ENCODE assay signal across 12 mouse cellular contexts in genomic region chr17:17845187-17846027, GRCm38 (mm10). TPM values are rescaled to one million over a fixed set of nuclear protein-coding genes. Genes with fewer than 3 reads are reported as not detected.
A peak's percentile ranks its signal among the peaks of the same experiment; 100 is the strongest.
DNase-seq lines count a peak whose midpoint lies in the region; ATAC-seq and TF ChIP-seq lines count a peak whose summit lies in the region.
"Had no signal": no experiment of that assay in that cellular context is flagged by ENCODE, and none has a peak within 500 bp of the region (broad histone marks: within the 10 kb centered on the region; RNA-seq: fewer than 3 reads in every experiment).

No protein-coding gene starts in this region.

- H3K27me3 ChIP-seq in midbrain, postnatal 0 days (ENCODE audit: insufficient read depth, low read length) = no peaks in the 10 kb centered on the region
- H3K27me3 ChIP-seq in midbrain, embryonic 14.5 days (ENCODE audit: control insufficient read depth, insufficient read depth, low read length) = no peaks in the 10 kb centered on the region
- H3K27me3 ChIP-seq in Patski = no peaks in the 10 kb centered on the region

- ATAC-seq in midbrain, postnatal 0 days (ENCODE audit: low FRiP score) = no peak
- no peak for ATAC-seq in midbrain, embryonic 14.5 days (ENCODE audit: low FRiP score, low TSS enrichment)
- ATAC-seq in Patski = peak; percentile 56
- ATAC-seq in megakaryocyte, adult 5-6 weeks (ENCODE audit: poor library complexity, severe bottlenecking) = peak; percentile 74

- no peak overlapping the region for H3K4me2 ChIP-seq in midbrain, postnatal 0 days (ENCODE audit: low read depth, low read length, poor library complexity, severe bottlenecking)
- H3K4me2 ChIP-seq in midbrain, embryonic 14.5 days (ENCODE audit: low read length) = no peak overlapping the region
- H3K4me2 ChIP-seq: kidney, embryonic 15.5 days had no signal

- DNase-seq in gastrocnemius, adult 18-20 months (ENCODE audit: low spot score) = peak; percentile 53
- no peak for DNase-seq in gastrocnemius, adult 8-10 months (ENCODE audit: low spot score in 2 of 2)
- peak; percentile 19 for DNase-seq in midbrain, postnatal 0 days (ENCODE audit: low spot score)
- no peak for DNase-seq in midbrain, embryonic 14.5 days
- no peak for DNase-seq in Patski (ENCODE audit: low read depth, low spot score)
- DNase-seq in MN1 (ENCODE audit: low spot score) = no peak
- no peak for DNase-seq in neural tube, embryonic 10.5 days (ENCODE audit: extremely low spot score, low spot score)
- DNase-seq: gastrocnemius, postnatal 36 days had no signal

- CTCF ChIA-PET in Patski (lab: Charles Lee) = interaction anchor here (0.6 to 2.1 kb wide), 6 partner anchors 10 to 73 kb away, joined by 3 to 8 read pairs (median 4); partner anchors contain the start of genes Has1 and Spaca6

- in situ Hi-C loops in Patski (cut with MboI; ENCODE audit: low pct_unique_long_range_greater_than_20kb) = no loop called here

- POLR2A ChIA-PET in Patski (lab: Charles Lee) = interaction anchor here (0.6 to 0.7 kb wide), 2 partner anchors 9 to 15 kb away, joined by 3 read pairs; no protein-coding TSS in a partner anchor

- no peaks in the 10 kb centered on the region for H3K9me3 ChIP-seq in midbrain, postnatal 0 days (ENCODE audit: low read length)
- no peaks in the 10 kb centered on the region for H3K9me3 ChIP-seq in midbrain, embryonic 14.5 days (ENCODE audit: control insufficient read depth, low read length)
- H3K9me3 ChIP-seq: kidney, embryonic 15.5 days had no signal

- no peaks in the 10 kb centered on the region for H3K4me1 ChIP-seq in midbrain, postnatal 0 days (ENCODE audit: insufficient read depth, low read length)
- no peaks in the 10 kb centered on the region for H3K4me1 ChIP-seq in midbrain, embryonic 14.5 days (ENCODE audit: control insufficient read depth, insufficient read depth, low read length)

- H3K9ac ChIP-seq in midbrain, postnatal 0 days (replicated peaks; ENCODE audit: low read length, poor library complexity, severe bottlenecking) = no peak overlapping the region
- H3K9ac ChIP-seq in midbrain, embryonic 14.5 days (replicated peaks; ENCODE audit: low read length) = no peak overlapping the region
- H3K9ac ChIP-seq: kidney, embryonic 15.5 days had no signal

- no peak overlapping the region for H3K27ac ChIP-seq in midbrain, postnatal 0 days (ENCODE audit: low read depth, low read length)
- no peak overlapping the region for H3K27ac ChIP-seq in midbrain, embryonic 14.5 days (replicated peaks; ENCODE audit: low read depth, low read length)
- H3K27ac ChIP-seq: kidney, embryonic 15.5 days had no signal

- peaks cover 3% of the 10 kb centered on the region; the same call in 1 of the 2 replicates for H3K36me3 ChIP-seq in midbrain, postnatal 0 days (ENCODE audit: insufficient read depth, low read length)
- 0 out of 2 replicates have a peak, but pooled peaks cover 7% of the 10 kb centered on the region for H3K36me3 ChIP-seq in midbrain, embryonic 14.5 days (ENCODE audit: control insufficient read depth, insufficient read depth, low read length)

- peak; percentile 30; the same call in 1 of the 2 replicates for TF ChIP-seq CTCF in midbrain, postnatal 0 days (IDR thresholded peaks at IDR 0.05)
- TF ChIP-seq CTCF in Patski (IDR thresholded peaks at IDR 0.05) = no peak

- 75% methylated on average over 10 of the region's 10 CpGs for WGBS in midbrain, postnatal 0 days
- WGBS in midbrain, embryonic 14.5 days = 73% methylated on average over 10 of the region's 10 CpGs

- H3K4me3 ChIP-seq in midbrain, postnatal 0 days (ENCODE audit: low read depth, low read length) = no peak overlapping the region
- H3K4me3 ChIP-seq in midbrain, embryonic 14.5 days (replicated peaks; ENCODE audit: low read depth, low read length) = no peak overlapping the region
- H3K4me3 ChIP-seq: kidney, embryonic 15.5 days had no signal

RNA-seq across cellular contexts. Expression of gene Has1, which starts 9.6 kb away (rescaled TPM):
- under 1 TPM; 0.09 to 0.52 TPM for total RNA-seq in gastrocnemius, adult 18-20 months (2021)
- under 1 TPM in 3 of 4 experiments, not detected in 1; 0.12 to 0.18 (median 0.13) TPM for total RNA-seq in gastrocnemius, adult 8-10 months (2022)
- total RNA-seq in midbrain, postnatal 0 days (2014; rRNA removed) = 1.1 and 1.5 TPM in 2 replicates
- 0.81 and 0.91 TPM in 2 replicates for polyA plus RNA-seq in midbrain, postnatal 0 days (2015; fragmentation: Nextera tagmentation; extraction: Ambion mirVana)
- 0.78 and 1.2 TPM in 2 replicates for polyA plus RNA-seq in midbrain, embryonic 14.5 days (2014; fragmentation: Nextera tagmentation; extraction: Ambion mirVana)
- polyA plus RNA-seq in Patski (2021) = 0.27 TPM
- not detected in 2 replicates for total RNA-seq in megakaryocyte, adult 5-6 weeks (2015)
- total RNA-seq in megakaryocyte, adult 5-6 weeks (2017) = not detected in 2 replicates
- total RNA-seq: liver, adult 2 months had no signal
- polyA plus RNA-seq: liver, adult 2 months had no signal

RNA-seq across cellular contexts. Expression of gene Spaca6, which starts 18.4 kb away (rescaled TPM):
- total RNA-seq in gastrocnemius, adult 18-20 months (2021) = 1 to 10 TPM; 4.8 to 6.0 TPM
- 1 to 10 TPM; 4.5 to 5.4 (median 4.5) TPM for total RNA-seq in gastrocnemius, adult 8-10 months (2022)
- total RNA-seq in midbrain, postnatal 0 days (2014; rRNA removed) = 17.4 and 34.0 TPM in 2 replicates
- 14.1 and 16.2 TPM in 2 replicates for polyA plus RNA-seq in midbrain, postnatal 0 days (2015; fragmentation: Nextera tagmentation; extraction: Ambion mirVana)
- 18.5 and 20.0 TPM in 2 replicates for polyA plus RNA-seq in midbrain, embryonic 14.5 days (2014; fragmentation: Nextera tagmentation; extraction: Ambion mirVana)
- 34.8 TPM for polyA plus RNA-seq in Patski (2021)
- 7.5 and 10.1 TPM in 2 replicates for total RNA-seq in megakaryocyte, adult 5-6 weeks (2015)
- 1.9 TPM in 1 of 2 replicates, not detected in the other for total RNA-seq in megakaryocyte, adult 5-6 weeks (2017)

RNA-seq across cellular contexts. Expression of gene Fpr1, which starts 38.3 kb away (rescaled TPM):
- total RNA-seq in gastrocnemius, adult 18-20 months (2021) = not detected
- not detected for total RNA-seq in gastrocnemius, adult 8-10 months (2022)
- total RNA-seq in midbrain, postnatal 0 days (2014; rRNA removed) = 0.52 TPM in 1 of 2 replicates, not detected in the other
- polyA plus RNA-seq in midbrain, postnatal 0 days (2015; fragmentation: Nextera tagmentation; extraction: Ambion mirVana) = 0.22 TPM in 1 of 2 replicates, not detected in the other
- polyA plus RNA-seq in midbrain, embryonic 14.5 days (2014; fragmentation: Nextera tagmentation; extraction: Ambion mirVana) = not detected in 2 replicates
- polyA plus RNA-seq in Patski (2021) = 0.22 TPM
- total RNA-seq in megakaryocyte, adult 5-6 weeks (2015) = 65.4 and 74.3 TPM in 2 replicates
- total RNA-seq in megakaryocyte, adult 5-6 weeks (2017) = 53.9 and 57.5 TPM in 2 replicates
- total RNA-seq: gastrocnemius, postnatal 36 days had no signal

RNA-seq across cellular contexts. Expression of gene Fpr2, which starts 42.2 kb away (rescaled TPM):
- not detected for total RNA-seq in gastrocnemius, adult 18-20 months (2021)
- total RNA-seq in gastrocnemius, adult 8-10 months (2022) = not detected
- total RNA-seq in midbrain, postnatal 0 days (2014; rRNA removed) = 0.52 TPM in 1 of 2 replicates, not detected in the other
- polyA plus RNA-seq in midbrain, postnatal 0 days (2015; fragmentation: Nextera tagmentation; extraction: Ambion mirVana) = 0.31 and 0.74 TPM in 2 replicates
- not detected in 2 replicates for polyA plus RNA-seq in midbrain, embryonic 14.5 days (2014; fragmentation: Nextera tagmentation; extraction: Ambion mirVana)
- polyA plus RNA-seq in Patski (2021) = 0.45 TPM
- 335 and 343 TPM in 2 replicates for total RNA-seq in megakaryocyte, adult 5-6 weeks (2015)
- total RNA-seq in megakaryocyte, adult 5-6 weeks (2017) = 80.8 and 91.0 TPM in 2 replicates
- total RNA-seq: gastrocnemius, postnatal 36 days had no signal

RNA-seq across cellular contexts. Expression of gene Fpr3, which starts 42.2 kb away (rescaled TPM):
- not detected for total RNA-seq in gastrocnemius, adult 18-20 months (2021)
- not detected for total RNA-seq in gastrocnemius, adult 8-10 months (2022)
- total RNA-seq in midbrain, postnatal 0 days (2014; rRNA removed) = not detected in 2 replicates
- not detected in 2 replicates for polyA plus RNA-seq in midbrain, postnatal 0 days (2015; fragmentation: Nextera tagmentation; extraction: Ambion mirVana)
- polyA plus RNA-seq in midbrain, embryonic 14.5 days (2014; fragmentation: Nextera tagmentation; extraction: Ambion mirVana) = not detected in 2 replicates
- polyA plus RNA-seq in Patski (2021) = not detected
- not detected in 2 replicates for total RNA-seq in megakaryocyte, adult 5-6 weeks (2015)
- total RNA-seq in megakaryocyte, adult 5-6 weeks (2017) = not detected in 2 replicates
- total RNA-seq: gastrocnemius, postnatal 36 days; liver, adult 2 months had no signal
- polyA plus RNA-seq: kidney, embryonic 15.5 days; liver, adult 2 months; spleen, adult 2 months had no signal

Comparison
In these comparisons a context has a peak if more than half of its experiments do, and no peak if none do; other contexts are left out.
1. DNase-seq: peak in gastrocnemius, adult 18-20 months (single experiment) and midbrain, postnatal 0 days (single experiment); none in gastrocnemius, adult 8-10 months (0 of 2), midbrain, embryonic 14.5 days (single experiment), Patski (single experiment), MN1 (single experiment) and neural tube, embryonic 10.5 days (single experiment).
2. ATAC-seq: peak in Patski (single experiment) and megakaryocyte, adult 5-6 weeks (single experiment); none in midbrain, postnatal 0 days (single experiment) and midbrain, embryonic 14.5 days (single experiment).
3. RNA of gene Fpr1, which starts 38.3 kb away (total RNA-seq): 53.9 to 74.3 TPM in megakaryocyte, adult 5-6 weeks; not detected in gastrocnemius, adult 18-20 months, not detected in gastrocnemius, adult 8-10 months and 0.52 TPM in midbrain, postnatal 0 days; every median in the first group is over 10 times any median in the second.